Mouse (Mus musculus) hindbrain, embryonic 12.5 days (tissue): Measurements from ENCODE around the gene Vti1a. TPM values are rescaled to one million over a fixed set of nuclear protein-coding genes. Genes with fewer than 3 reads are reported as not detected.
A peak's percentile ranks its signal among the peaks of the same experiment; 100 is the strongest.

Experiments
- ATAC-seq: fragments of 200-750 bp; cut with Nextera tagmentation; 2 replicates; pipeline ENCODE4 v1.8.0; 2017; ENCODE audit warnings: moderate TSS enrichment; ENCODE audit not compliant: low FRiP score
- H3K27ac ChIP-seq: fragments of 300-500 bp; sonication (generic); 2 replicates; pipeline ENCODE4 v1.5.1; 2016; ENCODE audit warnings: mild to moderate bottlenecking
- H3K27me3 ChIP-seq: fragments of 300-500 bp; sonication (generic); 2 replicates; pipeline ENCODE4 v1.6.1; 2016; ENCODE audit warnings: mild to moderate bottlenecking
- H3K36me3 ChIP-seq: fragments of 300-500 bp; sonication (generic); 2 replicates; pipeline ENCODE4 v1.6.1; 2016; ENCODE audit warnings: mild to moderate bottlenecking
- H3K4me1 ChIP-seq: fragments of 300-500 bp; sonication (generic); 2 replicates; pipeline ENCODE4 v1.6.1; 2016
- H3K4me2 ChIP-seq: fragments of 300-500 bp; sonication (generic); replicated peaks from 2 replicates; pipeline ENCODE4 v1.6.1; 2016; ENCODE audit warnings: mild to moderate bottlenecking
- H3K4me3 ChIP-seq: fragments of 300-500 bp; sonication (generic); 2 replicates; pipeline ENCODE4 v1.5.1; 2016; ENCODE audit warnings: mild to moderate bottlenecking
- H3K9ac ChIP-seq: fragments of 300-500 bp; sonication (generic); 2 replicates; pipeline ENCODE4 v1.6.1; 2016; ENCODE audit warnings: mild to moderate bottlenecking, moderate library complexity
- H3K9me3 ChIP-seq: fragments of 300-500 bp; sonication (generic); replicated peaks from 2 replicates; pipeline ENCODE4 v1.6.1; 2016; ENCODE audit warnings: mild to moderate bottlenecking
- WGBS: fragments of 180-500 bp; shearing (Covaris S2); methylation state at CpG from one replicate; pipeline ENCODE4 v1.1.7; 2016; 5-methylcytosine and 5-hydroxymethylcytosine counted together
- polyA plus RNA-seq: library from polyadenylated mRNA; unstranded; fragments of >200 nt; fragmentation: Nextera tagmentation; extraction: Ambion mirVana; gene quantifications from 2 replicates; pipeline ENCODE4 v1.2.1, GENCODE M21; 2016

Vti1a gene
- polyA plus RNA-seq, 1 experiment from 2014 or later, result 32.3 TPM

DNA sequence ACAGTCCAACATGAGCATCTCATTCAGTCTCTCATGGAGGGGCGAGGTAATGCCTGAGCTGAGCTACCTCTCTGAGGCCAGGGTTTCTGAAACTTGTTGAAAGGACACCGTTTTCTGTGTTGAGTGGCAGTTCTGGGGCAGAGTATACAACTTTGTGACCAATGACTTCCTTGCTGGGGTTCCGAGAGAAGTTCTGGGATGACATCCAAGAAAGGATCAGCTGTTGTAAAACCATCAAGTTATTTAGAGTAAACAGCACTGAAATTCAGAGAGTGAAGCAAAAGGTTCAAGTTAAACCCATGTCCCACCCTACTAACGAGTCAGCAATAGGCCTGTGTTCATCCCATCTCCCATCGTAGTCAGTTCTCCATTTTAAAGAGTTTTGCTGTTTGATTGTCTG, 164.4 kb downstream of the Vti1a start:
- no peak overlapping the region for H3K9ac ChIP-seq
- WGBS, result 89% methylated on average over 5 of the region's 5 CpGs
- no peak overlapping the region for H3K27ac ChIP-seq
- H3K4me3 ChIP-seq, result no peak overlapping the region
- no peaks in the 10 kb centered on the region for H3K27me3 ChIP-seq
- peaks cover 12% of the 10 kb centered on the region for H3K4me1 ChIP-seq
- H3K4me2 ChIP-seq, result no peak overlapping the region
- no peaks in the 10 kb centered on the region for H3K9me3 ChIP-seq
- no peaks in the 10 kb centered on the region for H3K36me3 ChIP-seq
- no peak for ATAC-seq

DNA sequence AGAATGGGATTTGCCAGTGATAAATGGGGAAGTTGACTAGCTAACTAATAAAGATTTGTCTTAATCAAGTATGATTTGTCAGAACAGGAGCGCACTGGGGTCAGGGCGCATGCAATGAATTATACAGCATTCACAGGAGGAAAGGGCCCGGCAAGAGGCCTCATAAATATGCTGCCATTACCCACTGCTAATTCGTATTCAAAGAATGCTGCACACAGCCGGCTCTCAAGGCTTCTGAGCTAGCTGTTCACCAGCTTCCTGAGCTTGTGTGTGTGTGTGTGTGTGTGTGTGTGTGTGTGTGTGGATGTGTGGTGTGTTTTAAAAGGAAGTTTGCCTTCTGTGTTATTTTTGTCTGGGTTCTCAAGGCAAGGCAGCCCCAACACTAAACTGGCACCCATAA, 165.2 kb downstream of the Vti1a start:
- no peaks in the 10 kb centered on the region for H3K9me3 ChIP-seq
- no peaks in the 10 kb centered on the region for H3K36me3 ChIP-seq
- H3K4me2 ChIP-seq, result no peak overlapping the region
- no peaks in the 10 kb centered on the region for H3K27me3 ChIP-seq
- no peak overlapping the region for H3K9ac ChIP-seq
- peak overlapping the region; percentile 48; the same call in 1 of the 2 replicates for H3K27ac ChIP-seq
- 14% methylated on average over 5 of the region's 5 CpGs for WGBS
- ATAC-seq, result peak; percentile 85; the same call in 1 of the 2 replicates
- no peak overlapping the region for H3K4me3 ChIP-seq
- peaks cover 12% of the 10 kb centered on the region for H3K4me1 ChIP-seq

DNA sequence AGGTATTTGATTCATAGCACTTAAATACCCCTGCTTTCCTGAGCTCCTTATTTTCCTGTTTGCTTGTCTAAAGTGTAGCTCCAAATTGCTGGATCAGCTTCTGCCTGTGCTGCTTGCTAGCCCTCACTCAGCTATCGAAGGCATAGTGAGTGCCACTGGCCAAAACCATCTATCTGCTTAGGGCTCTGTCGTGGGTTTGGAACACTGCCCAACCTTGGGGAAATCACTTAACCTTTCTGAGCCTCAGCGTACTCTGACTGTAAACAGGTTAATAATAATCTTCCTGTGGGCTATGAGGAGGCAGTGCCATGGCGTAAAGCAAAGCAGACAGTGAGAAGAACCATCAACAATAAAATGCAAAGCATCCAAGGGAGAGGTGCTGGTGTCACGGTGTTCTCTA, 167.4 kb downstream of the Vti1a start:
- H3K36me3 ChIP-seq, result no peaks in the 10 kb centered on the region
- 71% methylated on average over 5 of the region's 5 CpGs for WGBS
- H3K4me3 ChIP-seq, result no peak overlapping the region
- no peaks in the 10 kb centered on the region for H3K27me3 ChIP-seq
- no peak overlapping the region for H3K9ac ChIP-seq
- no peak overlapping the region for H3K27ac ChIP-seq
- no peaks in the 10 kb centered on the region for H3K9me3 ChIP-seq
- H3K4me1 ChIP-seq, result peaks cover 12% of the 10 kb centered on the region
- ATAC-seq, result no peak
- H3K4me2 ChIP-seq, result no peak overlapping the region

DNA sequence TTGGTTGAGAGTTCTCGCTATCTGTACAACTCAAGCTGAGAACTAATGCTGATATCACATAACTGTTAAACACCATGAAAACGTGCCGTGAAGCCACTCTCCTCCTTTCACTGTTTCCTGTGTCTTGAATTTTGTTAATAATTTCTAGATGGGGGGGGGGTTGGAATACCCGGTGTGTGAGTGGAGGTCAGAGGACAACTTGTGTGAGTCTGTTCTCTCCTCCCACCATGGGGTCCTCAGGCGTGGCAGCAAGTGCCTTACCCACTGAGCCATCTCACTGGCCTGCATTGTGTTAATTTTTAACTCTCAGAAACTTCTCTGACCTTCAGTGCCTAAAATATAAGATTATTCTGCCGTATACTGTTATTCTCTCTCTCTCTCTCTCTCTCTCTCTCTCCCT, 168.5 kb downstream of the Vti1a start:
- Histone ChIP-seq H3K27ac (no peak overlapping the region), H3K4me3 (no peak overlapping the region), H3K27me3 (0 out of 2 replicates have a peak, but pooled peaks cover 4% of the 10 kb centered on the region), H3K4me2 (no peak overlapping the region), H3K4me1 (peaks cover 12% of the 10 kb centered on the region), H3K9me3 (no peaks in the 10 kb centered on the region), H3K36me3 (no peaks in the 10 kb centered on the region), H3K9ac (no peak overlapping the region)
- 71% methylated on average over 6 of the region's 6 CpGs for WGBS
- ATAC-seq, result no peak

DNA sequence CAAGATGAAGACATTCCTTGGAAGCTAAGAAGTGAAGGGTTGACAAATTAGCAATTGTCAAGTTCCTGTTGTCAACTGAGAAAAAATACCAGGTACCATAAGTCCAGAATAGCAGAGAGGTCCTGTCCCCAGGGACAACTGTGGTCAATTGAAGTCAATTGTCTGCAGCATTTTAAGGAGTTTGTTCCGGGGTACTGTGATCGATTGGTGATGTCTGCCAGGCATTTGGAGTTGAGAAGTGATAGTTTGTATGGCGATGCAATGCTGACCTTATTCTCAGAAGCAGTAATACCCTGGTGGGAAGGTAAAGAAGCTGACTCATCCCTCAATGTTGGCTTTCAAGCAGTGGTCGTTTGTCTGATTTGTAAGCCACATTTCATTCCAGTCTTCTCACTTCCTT, 170.4 kb downstream of the Vti1a start:
- peaks cover 4% of the 10 kb centered on the region; the same call in 1 of the 2 replicates for H3K27me3 ChIP-seq
- 72% methylated on average over 4 of the region's 4 CpGs for WGBS
- no peaks in the 10 kb centered on the region for H3K36me3 ChIP-seq
- H3K9ac ChIP-seq, result no peak overlapping the region
- H3K4me3 ChIP-seq, result no peak overlapping the region
- peaks cover 7% of the 10 kb centered on the region for H3K4me1 ChIP-seq
- H3K27ac ChIP-seq, result no peak overlapping the region
- ATAC-seq, result no peak
- H3K9me3 ChIP-seq, result no peaks in the 10 kb centered on the region
- H3K4me2 ChIP-seq, result no peak overlapping the region

DNA sequence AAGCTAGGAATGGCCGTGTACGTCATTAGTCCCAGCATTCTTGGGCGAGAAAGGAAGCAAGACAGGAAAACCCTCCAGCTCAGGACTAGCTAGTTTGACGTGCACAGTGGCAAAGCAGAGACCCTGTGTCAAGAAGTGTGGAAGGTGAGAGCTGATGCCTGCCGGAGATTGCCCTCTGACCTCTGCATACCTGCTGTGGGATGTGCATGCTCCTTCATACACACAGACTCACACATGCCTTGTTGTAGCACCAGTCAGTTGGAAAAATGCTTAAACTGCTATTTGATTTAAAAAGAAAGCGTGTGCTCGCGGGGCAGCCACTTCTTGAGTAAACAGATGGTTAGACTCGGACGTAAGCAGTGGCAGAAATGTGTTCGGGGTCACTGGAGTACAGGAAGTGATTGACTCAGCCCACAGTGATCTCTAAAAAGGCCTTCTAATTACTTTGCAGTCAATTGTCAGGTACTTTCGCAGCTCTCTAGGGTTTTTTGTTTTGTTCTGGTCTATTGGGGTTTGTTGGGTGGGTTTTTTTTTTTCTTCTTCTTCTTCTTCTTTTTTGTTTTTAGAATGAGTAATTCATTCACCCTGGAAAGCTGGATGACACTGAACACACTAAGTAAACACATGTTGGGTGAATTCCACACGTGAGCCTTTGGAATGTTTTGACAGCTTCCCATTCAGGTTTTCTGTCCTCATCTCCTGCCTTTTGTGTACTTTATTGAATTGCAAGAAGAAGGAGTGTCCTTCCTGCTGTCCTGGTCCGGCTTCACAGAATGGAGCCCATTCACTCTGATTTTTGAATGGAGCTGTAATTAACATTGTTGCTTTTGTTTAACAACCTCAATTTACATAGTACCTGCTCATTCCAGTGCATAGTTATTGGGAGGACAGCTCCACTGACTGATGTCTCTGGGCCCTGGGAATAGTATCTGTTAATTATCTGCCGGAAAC, 175.3 kb downstream of the Vti1a start:
- Histone ChIP-seq H3K9me3 (no peaks in the 10 kb centered on the region), H3K27me3 (peaks cover 4% of the 10 kb centered on the region; the same call in 1 of the 2 replicates), H3K4me1 (peaks cover 3% of the 10 kb centered on the region; the same call in 1 of the 2 replicates), H3K4me2 (no peak overlapping the region), H3K27ac (no peak overlapping the region), H3K4me3 (no peak overlapping the region), H3K9ac (no peak overlapping the region), H3K36me3 (no peaks in the 10 kb centered on the region)
- WGBS, result 22% methylated on average over 15 of the region's 15 CpGs
- ATAC-seq, result no peak

DNA sequence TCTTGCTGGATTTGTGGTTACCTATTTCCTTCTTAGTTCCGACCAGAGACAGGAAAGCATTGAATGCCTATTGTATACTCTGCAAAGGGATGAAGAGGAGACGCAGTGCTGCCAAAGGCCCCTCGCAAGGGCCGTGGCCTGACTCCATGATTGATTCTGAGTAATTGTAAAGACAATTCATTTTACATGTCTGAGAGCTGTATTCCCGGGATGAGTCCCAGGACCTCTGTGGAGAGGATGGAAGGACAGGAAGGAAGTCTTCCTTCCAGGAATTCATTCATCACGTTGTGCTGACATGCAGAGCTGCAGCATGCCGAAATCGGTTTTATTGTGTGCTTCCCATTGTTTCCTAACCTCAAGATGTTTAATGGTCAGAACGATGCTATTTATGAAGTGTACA, 180.2 kb downstream of the Vti1a start:
- ATAC-seq, result no peak
- Histone ChIP-seq H3K36me3 (no peaks in the 10 kb centered on the region), H3K4me3 (no peak overlapping the region), H3K9ac (no peak overlapping the region), H3K27me3 (no peaks in the 10 kb centered on the region; the same call in 1 of the 2 replicates), H3K4me2 (no peak overlapping the region), H3K27ac (no peak overlapping the region), H3K4me1 (peaks cover 9% of the 10 kb centered on the region; the same call in 1 of the 2 replicates), H3K9me3 (no peaks in the 10 kb centered on the region)
- 46% methylated on average over 9 of the region's 9 CpGs for WGBS

DNA sequence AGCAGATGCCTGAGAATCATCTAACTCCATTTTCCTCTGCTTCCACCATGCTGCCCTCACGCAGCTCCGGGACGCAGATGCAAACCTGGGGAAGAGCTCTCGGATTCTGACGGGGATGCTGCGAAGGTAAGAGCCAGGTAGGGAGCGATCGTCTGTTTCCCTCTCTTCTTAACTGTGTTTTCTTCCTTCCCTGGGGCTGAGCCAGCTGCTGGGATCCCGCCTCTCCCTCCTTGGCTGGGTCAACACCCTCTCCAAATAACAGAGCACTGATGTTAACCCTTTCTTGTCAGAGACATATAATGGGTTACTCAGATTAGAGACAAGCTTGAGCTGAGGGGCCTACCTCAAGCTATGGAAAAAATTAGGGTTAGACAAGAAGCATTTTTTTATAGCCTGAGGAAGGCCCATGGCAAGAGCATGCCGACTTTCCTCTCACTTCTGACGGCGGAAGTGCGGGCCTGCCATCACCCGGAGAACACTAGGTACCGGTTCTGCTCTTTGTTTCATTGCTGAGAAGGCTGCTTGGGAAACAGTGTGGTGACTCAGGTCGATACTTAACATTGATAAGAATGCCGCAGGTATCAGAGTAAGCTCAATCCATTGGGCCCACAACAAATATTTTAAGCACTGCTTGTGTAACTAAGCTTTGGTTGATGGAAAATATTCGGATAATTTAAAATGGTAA, 183.2 kb downstream of the Vti1a start:
- H3K4me1 ChIP-seq, result peaks cover 8% of the 10 kb centered on the region; the same call in 1 of the 2 replicates
- WGBS, result 67% methylated on average over 18 of the region's 18 CpGs
- H3K27ac ChIP-seq, result no peak overlapping the region
- no peaks in the 10 kb centered on the region; the same call in 1 of the 2 replicates for H3K27me3 ChIP-seq
- no peak overlapping the region for H3K9ac ChIP-seq
- H3K36me3 ChIP-seq, result no peaks in the 10 kb centered on the region
- no peak for ATAC-seq
- H3K9me3 ChIP-seq, result no peaks in the 10 kb centered on the region
- H3K4me3 ChIP-seq, result no peak overlapping the region
- no peak overlapping the region for H3K4me2 ChIP-seq

DNA sequence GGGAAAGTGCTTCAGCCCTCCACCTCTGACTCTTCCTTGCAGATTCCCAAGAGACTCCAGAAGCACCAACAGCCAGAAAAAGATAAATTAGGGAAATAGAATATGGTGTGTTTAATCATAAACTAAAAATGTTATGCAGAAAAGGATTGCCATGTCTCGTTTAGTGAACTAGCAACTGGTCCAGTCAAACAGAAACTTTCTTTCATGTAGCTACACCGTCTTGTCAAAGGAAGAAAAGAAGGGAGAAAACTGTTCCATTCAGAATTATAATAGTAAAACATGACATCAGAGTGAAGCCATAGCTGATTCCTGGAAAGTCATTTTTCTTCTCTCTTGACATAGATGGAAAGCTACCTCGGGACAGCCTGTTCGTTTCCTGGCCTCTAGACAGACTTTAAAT, 185.9 kb downstream of the Vti1a start:
- WGBS, result 56% methylated on average over 4 of the region's 4 CpGs
- H3K36me3 ChIP-seq, result 0 out of 2 replicates have a peak, but pooled peaks cover 3% of the 10 kb centered on the region
- no peaks in the 10 kb centered on the region for H3K9me3 ChIP-seq
- no peaks in the 10 kb centered on the region for H3K27me3 ChIP-seq
- no peak overlapping the region for H3K4me3 ChIP-seq
- no peak for ATAC-seq
- no peak overlapping the region for H3K27ac ChIP-seq
- peaks cover 8% of the 10 kb centered on the region; the same call in 1 of the 2 replicates for H3K4me1 ChIP-seq
- no peak overlapping the region for H3K9ac ChIP-seq
- H3K4me2 ChIP-seq, result no peak overlapping the region

DNA sequence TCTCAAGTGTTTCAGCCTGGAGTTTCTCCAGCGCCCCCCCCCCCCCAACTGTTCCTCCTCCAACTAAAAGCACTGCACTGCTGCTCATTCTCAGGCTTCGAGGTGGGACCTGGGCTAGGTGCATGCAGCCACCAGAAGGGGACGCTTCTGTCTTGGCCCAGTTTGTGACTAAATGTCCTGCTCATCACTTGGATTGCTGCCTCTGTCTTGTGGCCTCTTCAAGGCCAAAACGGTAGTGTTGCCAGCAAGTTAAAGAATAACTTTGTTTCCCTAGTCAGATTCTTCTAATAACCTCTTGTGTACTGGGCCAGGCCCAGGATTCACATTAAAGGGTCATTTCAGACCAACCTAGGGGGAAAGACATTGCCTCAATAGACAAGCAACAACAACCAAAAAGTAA, 187.7 kb downstream of the Vti1a start:
- ATAC-seq, result no peak
- 71% methylated on average over 4 of the region's 4 CpGs for WGBS
- Histone ChIP-seq H3K27ac (no peak overlapping the region), H3K9ac (no peak overlapping the region), H3K36me3 (0 out of 2 replicates have a peak, but pooled peaks cover 5% of the 10 kb centered on the region), H3K9me3 (no peaks in the 10 kb centered on the region), H3K4me2 (no peak overlapping the region), H3K4me1 (peaks cover 11% of the 10 kb centered on the region; the same call in 1 of the 2 replicates), H3K4me3 (no peak overlapping the region), H3K27me3 (no peaks in the 10 kb centered on the region)

DNA sequence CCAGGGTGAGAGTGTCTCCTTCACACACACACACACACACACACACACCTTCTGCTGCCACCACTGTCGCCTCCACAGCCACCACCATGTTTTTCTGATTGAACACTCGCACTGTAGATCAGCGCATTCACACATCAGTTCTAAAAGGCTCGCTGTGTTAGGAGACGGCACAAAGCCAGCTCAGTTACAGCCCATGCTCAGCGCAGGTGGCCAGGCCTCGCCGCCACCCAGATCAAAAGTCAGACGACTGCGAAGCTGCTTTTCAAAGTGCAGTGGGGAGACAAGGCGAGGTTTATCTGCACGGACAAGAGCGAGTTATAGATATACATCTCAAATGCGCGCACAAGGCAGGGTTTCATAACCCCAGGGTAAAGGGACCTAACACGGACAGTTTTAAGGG, 191.7 kb downstream of the Vti1a start:
- Histone ChIP-seq H3K9ac (0 out of 2 replicates have a peak overlapping the region, but pooled peaks have one; percentile 38), H3K4me3 (no peak overlapping the region), H3K9me3 (no peaks in the 10 kb centered on the region), H3K36me3 (0 out of 2 replicates have a peak, but pooled peaks cover 5% of the 10 kb centered on the region), H3K4me2 (no peak overlapping the region), H3K27me3 (no peaks in the 10 kb centered on the region), H3K27ac (no peak overlapping the region), H3K4me1 (0 out of 2 replicates have a peak, but pooled peaks cover 3% of the 10 kb centered on the region)
- ATAC-seq, result no peak
- WGBS, result 82% methylated on average over 16 of the region's 16 CpGs

DNA sequence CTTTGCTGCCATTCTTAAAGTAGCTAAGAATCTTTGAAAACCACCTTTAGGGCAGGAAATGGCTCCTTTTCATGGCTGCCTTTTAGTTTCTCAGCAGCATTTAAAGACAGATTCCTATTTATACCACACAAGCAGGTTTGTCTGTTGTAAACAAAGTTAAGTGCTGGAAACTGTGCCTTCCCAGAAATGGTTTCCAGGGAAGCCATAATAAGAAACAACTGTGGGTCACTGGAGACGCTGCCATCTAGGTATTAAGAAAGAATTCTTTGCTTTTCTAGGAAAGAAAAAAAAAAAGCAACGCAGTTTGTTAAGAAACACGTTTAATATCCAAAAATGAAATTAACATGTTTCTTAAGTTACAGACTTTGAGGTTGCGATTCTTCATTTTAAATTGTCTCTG, 192.1 kb downstream of the Vti1a start:
- Histone ChIP-seq H3K4me1 (0 out of 2 replicates have a peak, but pooled peaks cover 3% of the 10 kb centered on the region), H3K4me2 (no peak overlapping the region), H3K36me3 (0 out of 2 replicates have a peak, but pooled peaks cover 5% of the 10 kb centered on the region), H3K27ac (no peak overlapping the region), H3K9ac (no peak overlapping the region), H3K27me3 (no peaks in the 10 kb centered on the region), H3K9me3 (no peaks in the 10 kb centered on the region), H3K4me3 (no peak overlapping the region)
- ATAC-seq, result no peak
- WGBS, result 85% methylated on average over 4 of the region's 4 CpGs
